Mouse (Mus musculus) ES-E14 (cell line): Measurements from ENCODE around the gene Trim39.

Experiments
- HCFC1 ChIP-seq: IDR thresholded peaks from 2 replicates; pipeline ENCODE4 v1.6.1; 2012; ENCODE audit warnings: low read length, inconsistent platforms, borderline replicate concordance; ENCODE audit not compliant: insufficient read depth
- MAFK ChIP-seq: IDR thresholded peaks from 2 replicates; pipeline ENCODE4 v1.6.1; 2014; ENCODE audit warnings: mild to moderate bottlenecking, low read depth, low read length, inconsistent platforms; ENCODE audit not compliant: insufficient read depth
- ZC3H11A ChIP-seq: IDR thresholded peaks from 2 replicates; pipeline ENCODE4 v1.6.1; 2012; ENCODE audit warnings: low read depth, mild to moderate bottlenecking, inconsistent platforms, low read length, borderline replicate concordance
- ZNF384 ChIP-seq: IDR thresholded peaks from 2 replicates; pipeline ENCODE4 v1.6.1; 2012; ENCODE audit warnings: low read depth, low read length, inconsistent platforms

DNA sequence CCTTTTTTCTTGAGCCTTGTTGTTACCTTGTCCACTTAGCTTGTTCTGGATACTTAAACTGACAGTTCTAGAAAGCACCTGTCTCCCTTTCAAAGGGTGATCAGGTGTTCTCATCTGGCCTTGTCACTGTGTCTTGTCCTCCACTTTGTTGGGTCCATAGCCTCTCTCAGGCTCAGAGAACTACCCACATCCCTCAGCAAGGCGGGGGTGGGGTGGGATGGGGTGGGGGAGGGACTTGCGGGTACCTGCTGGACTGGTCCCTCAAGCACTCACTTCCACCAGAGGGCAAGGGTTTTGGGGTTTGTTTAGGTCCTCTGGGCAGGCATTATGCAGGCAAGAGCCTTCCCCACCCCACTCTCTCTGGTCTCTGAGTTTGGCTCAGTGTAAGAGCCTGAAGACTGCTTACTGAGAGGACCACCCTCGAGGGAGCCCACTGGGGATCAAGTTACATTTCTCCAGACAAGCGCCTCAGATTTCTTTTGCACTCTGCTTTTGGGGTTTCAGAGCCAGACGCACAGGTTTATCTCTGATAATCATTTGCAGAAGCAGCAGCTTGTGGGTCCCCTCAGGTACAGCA lies 31.3 kb downstream of the Trim39 start:
- TF ChIP-seq MAFK (no peak), ZC3H11A (no peak), ZNF384 (no peak), HCFC1 (no peak)
